Mouse (Mus musculus): ENCODE data around the gene Cbx1.

- no peak for TF ChIP-seq TAL1 (IDR thresholded peaks at IDR 0.05; ENCODE audit: low read length)
- no peak for TF ChIP-seq POLR2A (IDR thresholded peaks at IDR 0.05; ENCODE audit: control insufficient read depth in 1 of 2, insufficient read depth in 1 of 2, low read depth in 1 of 2, low read length in 2 of 2, poor library complexity in 1 of 2)
- TF ChIP-seq CTCF (IDR thresholded peaks at IDR 0.05 in 2 of 3, conservative IDR thresholded peaks at IDR 0.05 in 1 of 3; ENCODE audit: control insufficient read depth in 1 of 3, insufficient read depth in 1 of 3, low read depth in 2 of 3, low read length in 3 of 3, poor library complexity in 1 of 3, severe bottlenecking in 1 of 3), result no peak
- no peak for TF ChIP-seq ZC3H11A (IDR thresholded peaks at IDR 0.05; ENCODE audit: low read depth, low read length)
- no peak for TF ChIP-seq CHD1 (IDR thresholded peaks at IDR 0.05; ENCODE audit: low read depth, low read length)
- TF ChIP-seq SMC3 (IDR thresholded peaks at IDR 0.05; ENCODE audit: low read depth, low read length), result no peak
- no peak for TF ChIP-seq RCOR1 (IDR thresholded peaks at IDR 0.05; ENCODE audit: low read depth, low read length)
- no peak for TF ChIP-seq EP300 (IDR thresholded peaks at IDR 0.05; ENCODE audit: low read depth in 1 of 2, low read length in 2 of 2)
- no peak for TF ChIP-seq ZMIZ1 (IDR thresholded peaks at IDR 0.05; ENCODE audit: low read depth, low read length)
- TF ChIP-seq USF2 (IDR thresholded peaks at IDR 0.05; ENCODE audit: borderline replicate concordance in 1 of 2, insufficient read depth in 1 of 2, low read depth in 1 of 2, low read length in 2 of 2), result no peak
- TF ChIP-seq POLR2AphosphoS5 (IDR thresholded peaks at IDR 0.05; ENCODE audit: borderline replicate concordance, low read depth, low read length), result no peak
Measured at GRCm38 (mm10) chr11:96762742-96763470, 26.0 kb upstream of the Cbx1 start.

All from MEL (cell line).